Mouse (Mus musculus) myocyte (in vitro differentiated cells): ENCODE measurements around the gene Smox. TPM values are rescaled to one million over a fixed set of nuclear protein-coding genes. Genes with fewer than 3 reads are reported as not detected.

Source experiments
- H3K27me3 ChIP-seq: one replicate; pipeline ENCODE4 v1.6.1; 2011; ENCODE audit not compliant: control insufficient read depth, insufficient read depth, insufficient read length
- H3K36me3 ChIP-seq: one replicate; pipeline ENCODE4 v1.6.1; 2011; ENCODE audit not compliant: control insufficient read depth, insufficient read depth
- H3K4me2 ChIP-seq: one replicate; pipeline ENCODE4 v1.6.1; 2011; ENCODE audit warnings: low read depth, control low read depth
- H3K4me3 ChIP-seq: one replicate; pipeline ENCODE4 v1.5.1; 2011; ENCODE audit warnings: mild to moderate bottlenecking, control low read depth, moderate library complexity
- H3K79me2 ChIP-seq: one replicate; pipeline ENCODE4 v1.6.1; 2011; ENCODE audit not compliant: control insufficient read depth, insufficient read depth
- H3ac ChIP-seq: one replicate; pipeline ENCODE4 v1.6.1; 2011; ENCODE audit not compliant: control insufficient read depth, insufficient read length
- CEBPB ChIP-seq: IDR thresholded peaks from 2 replicates; pipeline ENCODE4 v1.6.1; 2011; ENCODE audit warnings: mild to moderate bottlenecking, moderate library complexity; ENCODE audit not compliant: poor library complexity, insufficient read depth, severe bottlenecking
- E2F4 ChIP-seq: IDR thresholded peaks from one replicate; pipeline ENCODE4 v1.6.1; 2011; ENCODE audit warnings: mild to moderate bottlenecking, control low read depth, moderate library complexity; ENCODE audit not compliant: insufficient read depth
- MAX ChIP-seq: IDR thresholded peaks from one replicate; pipeline ENCODE4 v1.6.1; 2011; ENCODE audit warnings: low read depth, mild to moderate bottlenecking, control low read depth
- MYOD1 ChIP-seq, 3 experiments: IDR thresholded peaks; one replicate each; pipeline ENCODE4 v1.6.1; 2011; ENCODE audit warnings: control low read depth in 2 of 3, low read depth in 2 of 3, mild to moderate bottlenecking in 2 of 3, moderate library complexity in 1 of 3; ENCODE audit not compliant: insufficient read length in 2 of 3, control insufficient read depth in 1 of 3
- MYOG ChIP-seq, 3 experiments: IDR thresholded peaks; one replicate each; pipeline ENCODE4 v1.6.1; 2011; ENCODE audit warnings: control low read depth in 2 of 3, low read depth in 2 of 3, mild to moderate bottlenecking in 2 of 3; ENCODE audit not compliant: insufficient read length in 2 of 3, control insufficient read depth in 1 of 3, insufficient read depth in 1 of 3
- POLR2A ChIP-seq: IDR thresholded peaks from one replicate; pipeline ENCODE4 v1.6.1; 2011; ENCODE audit warnings: low read depth, mild to moderate bottlenecking, control low read depth, moderate library complexity; ENCODE audit not compliant: insufficient read length
- POLR2AphosphoS2 ChIP-seq: IDR thresholded peaks from one replicate; pipeline ENCODE4 v1.6.1; 2011; ENCODE audit warnings: low read depth, control low read depth; ENCODE audit not compliant: insufficient read length
- REST ChIP-seq: IDR thresholded peaks from one replicate; pipeline ENCODE4 v1.6.1; 2011; ENCODE audit warnings: mild to moderate bottlenecking, control low read depth, moderate library complexity; ENCODE audit not compliant: insufficient read depth, insufficient read length
- SRF ChIP-seq: IDR thresholded peaks from one replicate; pipeline ENCODE4 v1.6.1; 2011; ENCODE audit warnings: low read depth; ENCODE audit not compliant: control insufficient read depth, insufficient read length
- TCF12 ChIP-seq: IDR thresholded peaks from one replicate; pipeline ENCODE4 v1.6.1; 2011; ENCODE audit warnings: mild to moderate bottlenecking, control low read depth; ENCODE audit not compliant: poor library complexity, insufficient read depth, severe bottlenecking
- TCF3 ChIP-seq: IDR thresholded peaks from one replicate; pipeline ENCODE4 v1.6.1; 2011; ENCODE audit warnings: low read depth, control low read depth; ENCODE audit not compliant: insufficient read length
- USF1 ChIP-seq: IDR thresholded peaks from one replicate; pipeline ENCODE4 v1.6.1; 2011; ENCODE audit warnings: low read depth, mild to moderate bottlenecking, control low read depth, moderate library complexity
- polyA plus RNA-seq: library from polyadenylated mRNA; unstranded; fragments of >200 nt; fragmentation: generic; extraction: Trizol; gene quantifications from one replicate; pipeline ENCODE4 v1.2.1, GENCODE M21; 2012; ENCODE audit warnings: missing spikeins

Gene Smox
- polyA plus RNA-seq, 1 experiment, result 27.1 TPM

DNA sequence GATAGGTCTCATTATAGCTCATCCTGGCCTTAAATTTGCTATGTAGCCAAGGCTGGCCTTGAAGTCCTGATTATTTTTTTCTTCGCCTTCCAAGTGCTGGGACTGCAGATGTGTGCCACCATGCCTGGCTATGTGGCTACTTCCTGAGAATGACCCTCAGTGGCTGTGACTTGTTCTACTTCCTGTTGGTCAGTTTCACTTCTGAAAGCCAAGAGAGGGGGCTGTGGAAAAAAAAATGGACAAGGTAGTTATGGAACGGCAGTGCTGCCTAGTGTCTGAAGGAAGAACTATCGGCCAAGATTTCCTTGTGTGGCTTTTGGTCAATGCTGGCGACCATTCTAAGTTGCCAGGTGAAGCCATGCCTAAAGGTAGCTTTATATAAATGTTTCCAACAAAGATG, 26.3 kb downstream of the Smox start:
- Histone ChIP-seq H3K27me3 (no peaks in the 10 kb centered on the region), H3K36me3 (no peaks in the 10 kb centered on the region), H3K79me2 (no peaks in the 10 kb centered on the region), H3K4me2 (no peak overlapping the region), H3ac (no peak overlapping the region), H3K4me3 (no peak overlapping the region)
- TF ChIP-seq CEBPB (no peak), MYOG (IDR thresholded peaks at IDR 0.05; ENCODE audit: control insufficient read depth in 1 of 3, insufficient read depth in 1 of 3, insufficient read length in 2 of 3, low read depth in 2 of 3) (no peak), TCF12 (no peak), SRF (no peak), USF1 (no peak), MYOD1 (IDR thresholded peaks at IDR 0.05; ENCODE audit: control insufficient read depth in 1 of 3, insufficient read length in 2 of 3, low read depth in 2 of 3) (no peak), POLR2A (no peak), TCF3 (no peak)

- Histone ChIP-seq H3ac (no peak overlapping the region), H3K79me2 (no peaks in the 10 kb centered on the region), H3K27me3 (no peaks in the 10 kb centered on the region), H3K36me3 (no peaks in the 10 kb centered on the region), H3K4me3 (no peak overlapping the region), H3K4me2 (no peak overlapping the region)
- TF ChIP-seq POLR2AphosphoS2, result no peak
- no peak for TF ChIP-seq REST
- TF ChIP-seq CEBPB, result no peak
- TF ChIP-seq TCF3, result no peak
- no peak for TF ChIP-seq SRF
- no peak for TF ChIP-seq MAX
- TF ChIP-seq MYOD1 (IDR thresholded peaks at IDR 0.05; ENCODE audit: control insufficient read depth in 1 of 3, insufficient read length in 2 of 3, low read depth in 2 of 3), result no peak
- no peak for TF ChIP-seq TCF12
Observed at GRCm38 (mm10) chr2:131518790-131519189, 27.5 kb downstream of the Smox start.

- no peak for TF ChIP-seq MAX
- TF ChIP-seq POLR2AphosphoS2, result no peak
- no peak for TF ChIP-seq TCF3
- TF ChIP-seq POLR2A, result no peak
- no peak for TF ChIP-seq CEBPB
- no peak for TF ChIP-seq MYOD1 (IDR thresholded peaks at IDR 0.05; ENCODE audit: control insufficient read depth in 1 of 3, insufficient read length in 2 of 3, low read depth in 2 of 3)
- no peak for TF ChIP-seq REST
- no peak for TF ChIP-seq E2F4
- TF ChIP-seq TCF12, result no peak
- no peak for TF ChIP-seq MYOG (IDR thresholded peaks at IDR 0.05; ENCODE audit: control insufficient read depth in 1 of 3, insufficient read depth in 1 of 3, insufficient read length in 2 of 3, low read depth in 2 of 3)
- no peak overlapping the region for H3K4me2 ChIP-seq
- no peaks in the 10 kb centered on the region for H3K79me2 ChIP-seq
- H3ac ChIP-seq, result no peak overlapping the region
- H3K36me3 ChIP-seq, result no peaks in the 10 kb centered on the region
- no peak overlapping the region for H3K4me3 ChIP-seq
- H3K27me3 ChIP-seq, result no peaks in the 10 kb centered on the region
Observed at GRCm38 (mm10) chr2:131520743-131521142, 29.4 kb downstream of the Smox start.

DNA sequence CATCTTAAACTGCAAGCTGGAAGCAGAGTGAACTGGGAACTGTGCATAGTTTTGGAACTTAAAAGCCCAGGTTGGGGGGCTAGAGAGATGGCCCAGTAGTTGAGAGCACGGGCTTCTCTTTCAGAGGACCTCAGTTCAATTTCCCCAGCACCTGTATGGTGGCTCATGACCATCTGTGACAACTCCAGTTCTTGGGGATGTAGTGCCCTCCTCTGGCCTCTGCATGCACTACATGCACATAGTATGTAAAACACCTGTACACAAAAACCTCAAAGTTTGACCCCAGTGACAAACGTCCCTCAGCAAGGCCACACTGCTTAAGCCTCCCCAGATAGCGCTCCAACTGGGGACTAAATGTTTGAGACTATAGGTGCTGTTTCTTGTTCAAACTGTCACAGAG, 35.8 kb downstream of the Smox start:
- no peak for TF ChIP-seq MYOG (IDR thresholded peaks at IDR 0.05; ENCODE audit: control insufficient read depth in 1 of 3, insufficient read depth in 1 of 3, insufficient read length in 2 of 3, low read depth in 2 of 3)
- no peak for TF ChIP-seq MYOD1 (IDR thresholded peaks at IDR 0.05; ENCODE audit: control insufficient read depth in 1 of 3, insufficient read length in 2 of 3, low read depth in 2 of 3)
- no peak for TF ChIP-seq REST
- no peak for TF ChIP-seq SRF
- TF ChIP-seq MAX, result no peak
- TF ChIP-seq CEBPB, result no peak
- Histone ChIP-seq H3K4me2 (no peak overlapping the region), H3K27me3 (no peaks in the 10 kb centered on the region), H3K4me3 (no peak overlapping the region), H3K36me3 (no peaks in the 10 kb centered on the region), H3ac (no peak overlapping the region), H3K79me2 (no peaks in the 10 kb centered on the region)

DNA sequence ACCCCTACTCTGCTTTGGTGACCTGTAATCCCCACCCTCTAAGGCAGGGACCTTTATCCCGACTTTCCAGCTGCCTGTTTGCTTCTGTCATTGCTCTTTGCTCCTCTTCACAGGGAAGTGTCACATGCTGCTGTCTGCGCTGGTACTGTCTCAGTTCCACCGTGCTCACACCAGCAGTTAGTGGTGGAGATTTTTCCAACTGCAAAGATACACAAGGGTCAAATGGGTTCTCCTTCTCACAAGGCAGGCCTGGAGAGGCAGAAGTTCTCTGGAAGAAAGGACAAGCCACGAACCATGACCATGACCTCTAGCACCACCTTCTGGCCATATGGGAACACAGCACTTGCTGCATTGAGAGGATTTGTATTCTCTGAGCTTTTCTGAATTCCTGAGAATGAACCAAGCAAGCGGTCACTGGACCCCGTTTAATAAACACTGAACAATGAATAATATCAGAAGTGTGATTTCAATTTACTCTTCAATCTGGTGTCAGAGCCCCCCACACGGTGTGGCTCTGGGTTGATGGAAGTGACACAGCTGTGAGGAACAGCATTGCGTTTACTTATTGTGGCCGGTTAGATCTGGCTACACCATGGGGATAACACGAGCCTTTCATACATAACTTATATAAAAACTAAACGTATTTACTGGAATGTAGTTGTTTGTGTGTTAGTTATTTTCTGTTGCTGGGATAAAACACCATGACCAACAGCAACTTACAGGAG, 38.8 kb downstream of the Smox start:
- Histone ChIP-seq H3K36me3 (no peaks in the 10 kb centered on the region), H3K4me2 (no peak overlapping the region), H3ac (no peak overlapping the region), H3K4me3 (no peak overlapping the region), H3K27me3 (no peaks in the 10 kb centered on the region), H3K79me2 (no peaks in the 10 kb centered on the region)
- TF ChIP-seq USF1 (no peak), CEBPB (no peak), SRF (no peak), MYOG (IDR thresholded peaks at IDR 0.05; ENCODE audit: control insufficient read depth in 1 of 3, insufficient read depth in 1 of 3, insufficient read length in 2 of 3, low read depth in 2 of 3) (no peak), REST (no peak), POLR2A (no peak), MAX (no peak), POLR2AphosphoS2 (no peak), MYOD1 (IDR thresholded peaks at IDR 0.05; ENCODE audit: control insufficient read depth in 1 of 3, insufficient read length in 2 of 3, low read depth in 2 of 3) (no peak), E2F4 (no peak)
